Mouse (Mus musculus) cerebellum, adult 11-12 months (tissue): ENCODE results near the gene Zfp874a.
"Not testable (repeated sequence)": the region's sequence is repeated elsewhere in the genome, so short reads cannot be mapped to it uniquely, and the experiment has no call there.

Source experiments
- DNase-seq: peaks from one replicate; pipeline ENCODE4 v3.0.0; 2022

The Zfp874a gene

DNA sequence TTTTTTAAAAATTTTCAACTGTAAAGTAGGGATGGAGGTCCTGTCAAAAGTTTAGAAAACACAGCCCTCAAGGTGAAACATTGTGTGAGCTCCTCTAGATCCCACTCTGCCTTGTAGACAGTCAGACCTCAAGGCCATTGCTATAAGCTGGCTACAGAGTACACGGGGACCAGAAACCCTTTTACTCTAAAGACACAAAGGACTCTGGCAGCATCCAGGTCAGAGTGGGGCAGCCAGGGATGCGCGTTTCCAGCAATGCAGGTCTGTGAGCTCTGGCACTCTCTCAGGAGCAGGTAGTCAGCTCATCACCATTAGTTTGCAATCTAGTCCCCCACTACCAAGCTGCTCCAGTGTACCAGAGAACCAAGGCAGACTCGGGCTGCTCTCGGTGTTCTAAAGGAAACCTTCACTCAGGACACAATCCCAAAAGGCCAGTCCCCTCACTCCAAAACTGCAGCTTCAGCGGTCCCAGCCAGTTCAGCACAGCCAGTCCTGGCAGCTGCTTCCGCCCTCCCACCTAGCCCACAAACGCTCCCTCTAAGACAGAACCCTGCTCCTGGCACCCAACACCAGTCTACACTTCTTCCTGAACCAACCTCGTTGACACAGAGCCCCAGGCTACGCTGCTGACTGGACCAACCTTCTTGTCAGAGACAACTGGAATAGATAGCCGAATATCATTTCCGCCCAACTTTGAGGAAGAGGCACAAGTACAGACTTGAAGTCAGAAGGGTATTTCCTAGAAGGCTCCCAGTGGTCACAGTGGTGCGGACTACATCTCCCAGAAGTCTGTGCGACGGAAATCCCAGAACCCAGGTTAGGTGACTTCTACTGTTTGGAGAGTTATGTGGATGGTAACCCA lies 76.1 kb downstream of the Zfp874a start, which contains the start of the genes Gm28041 and Zfp456:
Gene Gm28041, minus strand, starts transcription at position 684 of the 862 bp plus-strand sequence.
Gene Zfp456, minus strand, starts transcription at position 761 of the 862 bp plus-strand sequence.
- not testable (repeated sequence) for DNase-seq
